Mouse (Mus musculus) B cell, adult 2 months (primary cell): ENCODE measurements around the gene Trpm1.

Experiments
- DNase-seq, 2 experiments: peaks; one replicate each; pipeline ENCODE4 v3.0.0; 2022

Trpm1 gene

DNA sequence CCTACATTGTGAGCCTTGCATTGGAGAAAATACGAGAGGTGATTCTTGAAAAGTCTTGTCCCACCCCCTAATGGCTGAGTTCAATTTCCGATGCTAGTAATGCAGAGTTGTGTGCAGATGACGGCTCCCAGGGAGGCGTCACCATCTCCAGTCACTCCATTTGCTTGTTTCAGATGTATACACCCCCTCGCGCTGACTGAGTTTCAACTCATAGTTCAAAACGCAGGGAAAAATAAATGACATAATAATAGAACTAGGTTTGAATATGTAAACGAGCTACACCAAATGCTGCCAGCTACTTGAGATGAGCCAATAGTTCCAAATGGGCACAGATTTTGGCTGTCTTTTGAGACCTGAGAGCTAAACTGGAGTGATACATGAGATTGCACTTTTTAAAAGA is 84.1 kb downstream of the Trpm1 start:
- DNase-seq, result no peak

DNA sequence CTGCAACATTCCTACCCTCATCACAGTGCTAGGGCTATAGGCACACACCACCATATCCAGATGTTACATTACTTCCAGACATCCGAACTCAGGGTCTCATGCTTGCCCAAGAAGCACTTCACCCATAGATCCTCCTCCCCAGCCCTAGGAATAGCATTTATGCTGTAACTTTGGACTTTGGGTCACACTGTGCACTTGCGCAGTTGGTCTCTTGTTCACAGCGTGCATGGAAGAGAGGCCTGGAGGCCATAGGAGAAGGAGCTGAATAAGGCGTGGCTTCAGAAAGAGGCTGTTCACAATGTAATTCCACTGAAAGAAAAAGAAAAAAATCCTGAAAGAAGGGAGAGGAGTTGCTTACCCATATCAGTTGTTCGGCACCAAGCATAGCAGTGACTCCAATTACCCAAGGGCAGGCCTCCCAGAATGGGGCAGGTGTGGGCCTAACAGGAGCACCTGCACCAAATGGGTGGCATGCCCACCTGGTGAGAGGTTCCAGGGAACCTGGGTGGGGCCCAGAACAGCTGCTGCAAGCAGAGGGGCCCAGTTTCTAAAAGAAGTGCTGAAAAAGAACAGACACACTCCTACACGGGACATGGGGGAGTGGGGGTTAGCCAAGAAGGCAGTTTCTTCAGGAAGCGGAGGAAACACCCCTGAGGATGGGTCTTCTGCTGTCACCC is 84.9 kb downstream of the Trpm1 start:
- DNase-seq, result no peak

DNA sequence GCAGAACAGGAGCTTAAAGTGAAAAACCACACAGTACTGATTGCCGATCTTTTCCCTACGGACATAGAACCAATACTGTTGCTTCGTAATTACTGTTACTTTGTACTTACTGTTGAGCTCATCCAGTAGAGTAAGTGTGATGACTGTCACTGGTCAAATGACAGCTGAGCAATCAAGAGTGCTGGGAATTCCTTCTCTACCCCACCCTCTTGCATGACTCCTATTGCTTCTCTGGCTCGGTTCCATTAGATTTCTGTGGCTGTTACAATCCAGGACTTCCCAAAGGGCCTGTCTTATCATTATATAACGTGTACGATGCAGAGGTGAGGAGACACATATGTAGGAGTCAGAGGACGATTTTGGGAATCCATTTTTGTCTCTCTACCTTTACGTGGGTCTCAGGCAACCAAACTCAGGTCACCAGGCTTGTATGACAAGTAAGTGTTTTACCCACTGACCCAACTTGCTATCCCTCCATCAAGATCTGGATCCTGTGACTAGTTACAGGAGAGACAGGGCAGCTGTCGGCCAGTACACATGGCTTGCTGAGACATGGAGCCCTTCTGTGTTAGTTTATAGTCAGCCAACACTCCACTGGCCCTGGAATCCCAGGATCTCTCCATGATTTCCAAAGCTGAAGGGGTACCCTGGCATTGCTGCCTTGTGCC is 85.6 kb downstream of the Trpm1 start:
- no peak for DNase-seq

DNA sequence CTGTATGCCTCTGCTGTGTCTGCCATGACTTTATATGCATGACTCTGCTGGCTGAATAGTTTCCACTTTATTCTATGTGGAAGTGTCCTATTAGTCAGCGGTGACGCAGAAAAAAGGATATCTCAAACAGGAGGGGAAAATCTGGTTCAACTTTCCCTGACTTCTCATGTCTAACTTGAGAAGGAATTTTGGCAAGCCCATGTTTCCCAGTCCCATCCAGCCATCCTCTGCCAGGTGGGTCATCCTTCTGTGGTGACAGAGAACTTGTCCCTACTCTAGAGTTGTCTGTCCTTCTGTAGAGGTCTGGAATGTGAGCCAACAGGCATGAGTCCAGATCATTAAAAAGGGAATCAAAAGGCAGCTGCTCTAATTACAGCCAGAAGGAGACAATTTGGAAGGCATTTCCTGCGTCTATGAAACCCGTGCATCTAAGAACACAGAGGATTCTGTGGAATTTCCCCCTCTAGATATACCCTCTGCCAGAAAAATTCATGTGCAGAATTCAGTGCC is 86.2 kb downstream of the Trpm1 start:
- DNase-seq, result no peak

DNA sequence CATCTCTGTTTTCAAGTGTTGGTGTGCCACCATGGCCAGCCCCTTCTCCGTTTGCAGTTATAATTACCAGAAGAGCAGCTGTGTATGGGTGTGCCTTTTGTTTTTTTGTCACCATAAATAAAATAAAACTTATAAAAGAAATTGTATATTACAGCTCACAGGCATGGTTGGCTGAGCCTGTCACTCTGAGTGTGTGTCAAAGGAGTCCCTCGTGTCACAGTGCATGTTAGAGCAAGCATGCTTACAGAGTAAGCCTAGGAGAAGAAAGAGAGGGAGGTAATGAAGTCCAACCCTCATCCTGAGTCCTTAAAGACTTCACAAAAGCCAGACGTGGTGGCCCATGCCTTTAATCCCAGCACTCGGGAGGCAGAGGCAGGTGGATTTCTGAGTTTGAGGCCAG is 88.8 kb downstream of the Trpm1 start:
- DNase-seq, result no peak

DNA sequence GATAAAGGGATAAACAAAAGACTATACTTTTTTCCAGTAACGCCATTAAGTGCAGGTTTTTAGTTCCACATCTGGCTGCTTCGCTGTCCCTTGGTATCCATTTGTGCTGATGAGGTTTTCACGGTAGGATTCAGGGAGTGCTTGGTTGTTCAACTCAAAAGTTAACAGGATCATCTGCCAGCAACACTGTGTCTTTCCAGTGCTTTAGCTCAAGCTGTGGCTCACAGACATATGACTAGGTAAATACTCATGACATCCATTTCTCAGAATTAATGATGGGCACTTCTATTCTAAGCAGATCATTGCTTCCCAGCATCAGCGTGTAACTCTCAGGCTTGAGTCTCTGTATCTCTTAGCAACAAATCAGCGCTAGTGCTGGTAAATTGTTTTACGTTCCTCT is 90.7 kb downstream of the Trpm1 start:
- DNase-seq, result no peak

DNA sequence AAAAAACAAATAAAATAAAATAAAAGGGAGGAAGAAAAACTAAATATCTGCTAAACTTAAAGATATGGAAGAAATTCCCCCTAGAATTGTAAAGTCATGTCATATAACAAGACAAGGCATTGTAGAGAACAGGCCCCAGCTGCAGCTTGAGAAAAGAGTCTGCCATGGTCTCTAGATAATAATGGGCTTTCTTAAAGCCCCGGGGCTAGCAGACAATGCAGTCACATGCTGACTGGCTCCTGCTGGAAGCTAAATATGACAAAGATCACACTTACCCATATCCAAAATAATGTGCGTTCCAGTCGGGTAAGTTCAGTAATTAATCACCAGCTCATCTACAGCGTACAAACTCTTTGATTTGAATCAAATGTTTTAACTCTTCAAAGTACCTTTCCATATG is 93.1 kb downstream of the Trpm1 start:
- no peak for DNase-seq

DNA sequence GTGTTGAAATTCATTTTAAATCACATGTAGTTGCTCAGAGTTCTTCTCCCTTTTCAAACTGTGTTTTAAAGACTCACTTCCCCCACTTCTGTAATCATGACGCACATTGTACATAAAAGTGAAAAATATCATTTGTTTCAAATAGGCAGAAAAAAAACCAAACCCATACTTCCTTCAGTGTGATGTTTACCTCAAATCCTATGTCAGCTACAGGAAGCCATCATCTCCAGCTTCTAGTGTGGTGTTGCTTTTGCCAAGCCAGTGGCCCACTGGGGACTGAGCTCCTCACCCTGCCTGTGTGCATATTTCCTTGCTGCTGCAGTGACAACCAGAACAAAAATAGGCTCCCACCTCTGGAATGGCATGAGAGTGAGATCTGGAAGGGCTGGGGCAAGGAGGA is 94.7 kb downstream of the Trpm1 start:
- no peak for DNase-seq

DNA sequence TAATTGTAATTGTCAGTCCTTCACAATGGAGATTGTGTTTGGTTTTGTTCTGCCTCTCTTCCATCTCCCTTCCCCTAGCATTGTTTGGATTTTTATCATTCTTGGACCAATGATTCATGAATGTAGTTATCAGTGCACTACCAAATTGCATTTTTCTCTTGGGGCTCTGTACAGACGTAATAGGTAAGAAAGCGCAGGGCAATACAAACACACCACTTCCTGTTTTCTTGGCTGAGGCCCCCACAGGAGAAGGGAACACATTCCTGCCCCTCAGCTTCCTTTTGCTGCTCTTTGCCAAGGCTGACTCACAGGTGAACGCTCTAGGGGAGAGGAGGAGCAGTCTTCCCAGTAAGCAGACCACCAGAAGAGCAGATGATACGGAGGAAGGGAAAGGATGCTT is 96.1 kb downstream of the Trpm1 start:
- no peak for DNase-seq

DNA sequence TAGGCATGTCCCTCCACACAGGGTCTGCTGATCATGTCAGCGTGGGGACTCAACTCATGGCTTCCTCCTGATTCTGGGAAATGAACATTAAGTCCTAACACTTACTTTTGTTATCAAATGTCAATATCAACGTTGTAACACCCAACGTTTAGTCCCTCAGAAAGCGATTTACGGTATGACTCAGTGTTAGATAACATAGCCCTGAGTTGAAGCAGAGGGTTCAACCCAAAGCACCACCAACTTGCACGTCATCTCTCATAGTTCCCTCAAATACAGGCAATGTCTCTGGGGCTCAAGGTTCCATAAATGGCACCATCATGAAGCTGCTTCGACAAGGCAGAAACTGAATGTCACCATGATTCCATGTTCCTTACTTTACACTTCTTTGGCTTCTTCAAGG is 96.8 kb downstream of the Trpm1 start:
- DNase-seq, result no peak

DNA sequence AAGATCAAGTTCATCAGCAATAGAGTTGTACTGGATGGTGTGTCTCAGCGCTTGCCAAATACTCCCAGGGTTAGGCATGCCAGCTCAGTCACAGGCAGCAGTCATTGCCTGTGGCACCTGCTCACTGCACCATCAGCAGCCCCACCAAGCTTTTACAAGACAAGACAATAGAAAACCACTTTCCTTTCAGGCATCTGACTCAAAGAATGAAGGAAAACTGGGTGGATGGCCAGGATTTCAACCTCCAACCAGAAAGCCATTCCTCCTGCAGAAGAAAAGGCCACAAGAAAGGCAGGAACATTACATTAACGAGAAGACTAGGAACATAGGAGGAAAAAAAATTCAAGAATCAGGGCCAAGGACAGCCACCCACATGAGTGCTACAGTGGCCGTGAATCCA is 100.1 kb downstream of the Trpm1 start:
- no peak for DNase-seq

DNA sequence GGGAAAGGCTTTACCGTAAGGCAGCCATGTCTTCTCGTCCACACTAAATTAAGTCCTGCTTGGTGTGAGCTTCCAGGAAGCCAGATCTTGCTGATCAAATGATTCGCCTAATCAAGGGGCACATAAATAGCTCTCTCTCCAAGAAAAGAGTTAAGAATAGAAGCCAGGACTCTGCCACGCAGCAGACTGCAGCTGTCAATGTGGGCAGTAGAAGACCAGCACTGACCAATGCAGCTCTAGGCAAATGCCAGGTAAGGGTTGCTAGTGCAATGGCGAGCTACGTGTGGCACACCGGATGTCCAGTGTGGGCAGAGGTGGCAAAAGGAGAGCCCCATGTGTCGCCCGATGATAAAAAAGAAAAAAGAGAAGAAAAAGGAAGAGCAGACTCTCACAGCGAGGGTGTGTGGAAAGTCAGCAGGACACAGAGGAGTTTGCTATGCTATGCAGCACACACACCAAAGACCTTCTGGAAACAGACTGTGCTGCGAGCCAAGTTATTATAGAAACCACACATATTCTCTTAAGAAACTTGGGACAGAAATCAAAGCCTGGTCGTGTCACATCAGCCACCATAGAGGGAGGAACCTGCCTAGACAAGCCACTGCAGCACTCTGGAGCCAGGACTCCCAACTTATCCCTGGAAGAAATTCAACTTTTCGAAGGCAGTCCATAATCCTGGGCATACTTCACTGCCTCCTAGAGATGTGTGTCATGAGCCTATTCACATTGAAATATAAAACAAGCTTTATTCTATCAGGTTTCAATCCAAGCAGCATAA is 112.1 kb downstream of the Trpm1 start:
- no peak for DNase-seq

DNA sequence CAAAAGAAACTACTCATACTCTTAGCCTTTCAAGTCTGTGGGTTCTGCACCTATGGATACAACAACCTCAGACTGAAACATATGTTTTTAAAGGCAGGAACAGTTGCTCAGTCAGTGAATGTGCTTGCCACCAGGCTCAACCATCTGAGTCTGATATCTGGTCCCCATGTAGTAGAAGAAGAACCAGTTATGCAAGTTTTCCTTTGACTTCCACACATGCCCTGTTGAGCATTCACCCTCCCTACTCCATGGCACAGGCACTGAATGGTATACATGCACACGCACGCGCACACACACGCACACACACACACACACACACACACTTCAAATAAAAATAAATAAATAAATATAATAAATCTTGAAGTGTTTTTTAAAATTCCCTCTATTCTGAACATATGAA is 113.0 kb downstream of the Trpm1 start:
- DNase-seq, result no peak

DNA sequence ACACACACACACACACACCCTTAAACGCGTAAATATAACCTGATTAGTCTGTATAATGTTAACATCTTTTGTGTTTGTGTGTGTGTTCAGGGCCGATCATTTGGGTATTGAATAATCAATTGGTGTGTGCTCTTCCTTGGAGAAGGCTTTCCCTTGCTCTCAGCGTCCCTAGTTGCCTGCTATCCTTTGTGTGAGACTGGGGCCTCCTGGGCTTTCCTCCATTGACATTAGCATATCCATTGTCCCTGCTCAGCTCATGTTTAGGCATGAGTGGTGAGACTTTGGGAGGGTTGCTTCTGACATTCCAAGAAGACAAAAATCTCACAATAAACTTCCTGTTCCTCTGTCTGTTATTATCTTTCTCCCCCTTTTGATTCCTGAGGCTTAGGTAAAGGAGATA is 118.3 kb downstream of the Trpm1 start:
- DNase-seq, result no peak

DNA sequence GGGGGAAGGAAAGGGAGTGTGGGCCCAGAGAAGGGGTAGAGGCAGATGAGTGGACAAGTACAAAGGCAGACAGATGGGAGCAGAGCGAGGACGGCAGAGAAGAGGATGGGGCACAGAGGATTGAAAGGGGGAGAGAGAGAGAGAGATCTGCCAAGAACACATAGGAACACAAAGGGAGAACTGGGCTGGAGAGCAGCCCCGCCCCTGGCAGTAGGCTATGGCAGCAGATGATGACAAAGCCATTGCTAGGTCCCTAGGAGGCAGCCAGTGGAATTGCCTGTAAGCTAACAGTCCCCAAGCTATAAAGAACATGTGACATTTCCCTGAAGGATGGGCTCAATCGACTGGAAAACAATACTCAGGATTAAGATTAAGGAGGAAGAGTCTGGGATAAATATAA is 121.9 kb downstream of the Trpm1 start:
- DNase-seq, result no peak

DNA sequence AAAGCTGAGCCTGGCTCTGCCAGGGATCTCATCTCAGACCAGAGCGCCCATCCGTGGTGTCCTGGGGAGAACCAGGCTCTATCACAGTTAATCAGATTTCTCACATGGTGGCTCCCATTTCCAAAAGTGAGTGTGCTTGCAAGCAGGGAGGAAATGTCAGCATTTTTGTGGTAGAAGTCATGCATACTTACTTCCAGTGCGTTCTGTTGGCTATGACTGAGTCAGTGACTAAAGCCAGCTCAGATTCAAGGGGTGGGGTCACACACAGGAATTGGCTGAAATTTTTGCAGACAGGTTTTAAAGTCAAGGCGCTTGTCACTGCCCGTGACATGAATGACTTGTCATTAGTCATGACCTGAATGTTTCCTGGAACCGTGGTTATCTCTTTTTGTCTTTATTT is 123.3 kb downstream of the Trpm1 start:
- DNase-seq, result no peak

DNA sequence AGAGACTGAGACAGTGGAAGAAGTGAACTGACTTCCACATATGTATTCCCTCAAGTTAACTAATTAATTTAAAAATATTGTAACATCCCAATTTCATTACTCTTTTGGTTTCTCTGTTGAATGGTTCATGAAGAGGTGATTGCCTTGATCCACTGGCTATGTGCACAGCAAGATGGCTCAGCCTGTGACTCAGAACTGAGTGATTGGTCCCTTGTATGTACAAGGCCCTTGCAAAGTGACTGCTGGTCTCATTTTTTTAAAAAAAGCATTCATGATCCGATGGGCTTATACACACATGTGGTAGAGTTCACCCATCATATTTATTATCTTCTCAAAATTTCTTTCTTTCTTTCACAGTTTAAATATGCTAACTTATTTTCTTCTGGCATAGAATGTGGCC is 124.9 kb downstream of the Trpm1 start:
- DNase-seq, result no peak

DNA sequence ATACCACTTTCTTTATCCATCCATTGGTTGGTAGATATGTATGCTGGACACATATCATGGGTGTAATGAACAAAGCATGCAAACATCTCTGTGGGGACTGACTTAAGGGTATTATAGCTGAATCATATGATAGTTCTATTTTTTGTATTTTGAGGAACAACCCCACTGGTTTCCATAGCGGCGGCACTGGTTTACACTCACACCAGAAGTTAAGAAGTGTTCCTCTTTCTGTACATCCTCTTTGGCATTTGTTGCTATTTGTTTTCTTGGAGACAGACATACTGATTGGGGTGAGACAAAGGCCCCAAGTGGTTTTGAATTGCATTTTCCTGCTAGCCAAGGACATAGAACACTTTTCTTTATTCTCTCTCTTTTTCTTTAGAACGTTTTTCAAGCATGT is 125.9 kb downstream of the Trpm1 start:
- peak in 1 of 2 experiments; percentile 28 for DNase-seq

DNA sequence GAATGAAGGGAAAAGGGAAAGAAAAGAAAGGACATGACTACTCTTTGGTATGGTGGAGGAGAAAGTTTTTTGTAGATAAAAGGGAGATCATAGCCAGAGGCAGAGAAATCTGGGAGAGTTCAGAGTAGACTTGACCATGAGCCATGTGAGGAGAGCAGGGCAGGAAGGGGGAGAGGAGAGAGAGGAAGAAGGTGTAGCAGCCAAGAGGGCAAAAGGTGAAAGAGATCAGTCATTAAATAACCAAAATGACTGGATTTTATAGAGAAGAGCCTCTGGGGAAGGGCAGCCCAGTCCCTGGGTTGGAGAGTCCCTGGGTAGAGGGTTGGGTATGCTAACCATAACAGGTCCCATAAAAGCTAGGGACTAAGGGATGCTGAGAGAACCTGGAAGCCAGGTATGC is 132.9 kb downstream of the Trpm1 start:
- DNase-seq, result no peak

DNA sequence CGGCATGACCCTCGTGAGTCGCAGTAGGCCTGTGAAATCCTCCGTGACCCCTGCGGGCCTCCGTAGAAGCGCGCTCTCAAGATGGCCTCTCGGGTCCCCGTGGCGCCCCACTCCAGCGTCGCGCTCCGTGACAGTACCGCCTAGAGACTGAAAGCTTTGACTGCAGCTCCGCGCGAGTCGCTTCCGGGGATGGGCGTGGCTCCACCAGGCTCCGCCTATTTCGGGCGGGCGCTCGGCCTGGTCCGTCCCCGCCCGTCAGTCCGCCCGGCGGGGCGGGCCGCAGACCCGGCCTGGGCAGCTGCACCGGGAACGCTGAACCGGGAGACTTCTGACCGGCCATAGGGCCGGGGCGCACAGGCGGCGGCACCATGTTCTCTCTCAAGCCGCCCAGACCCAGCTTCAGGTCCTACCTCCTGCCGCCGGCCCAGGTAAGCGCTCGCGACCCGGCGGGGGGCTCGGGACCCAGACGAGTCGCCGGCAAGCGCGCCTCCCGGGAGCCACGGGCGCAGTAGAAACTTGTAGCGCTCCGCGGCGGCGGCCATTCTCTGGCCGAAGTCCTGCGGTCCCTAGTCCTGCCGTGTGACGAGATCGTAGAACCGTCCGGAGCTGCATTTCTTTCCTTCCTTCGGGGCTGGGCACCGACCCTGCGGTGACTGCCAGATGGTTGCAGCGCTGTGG is 133.9 kb downstream of the Trpm1 start, which contains the start of gene Mtmr10:
Mtmr10 (plus strand) TSS at position 240 of the 678 bp plus-strand sequence.
- peak; percentile 99 for DNase-seq

DNA sequence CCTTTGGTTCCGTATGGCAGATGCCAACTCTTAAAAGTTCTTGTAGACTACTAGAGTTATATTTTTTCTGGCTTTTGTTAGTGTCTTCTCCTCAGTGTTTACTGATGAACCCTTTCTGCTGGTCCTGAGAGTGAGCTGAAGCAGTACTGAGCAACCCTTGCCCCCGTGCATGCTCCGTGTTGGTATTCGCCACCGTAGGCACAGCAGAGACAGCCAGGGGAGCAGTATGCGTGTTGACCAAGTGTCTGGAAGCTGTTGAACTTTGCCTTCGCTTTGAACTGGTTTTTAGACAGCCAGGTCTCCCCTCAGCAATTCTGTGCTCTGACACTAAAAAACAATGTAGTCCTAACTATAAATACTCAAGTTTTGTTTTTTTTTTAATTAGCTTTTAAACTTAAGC is 135.8 kb downstream of the Trpm1 start:
- DNase-seq, result no peak

DNA sequence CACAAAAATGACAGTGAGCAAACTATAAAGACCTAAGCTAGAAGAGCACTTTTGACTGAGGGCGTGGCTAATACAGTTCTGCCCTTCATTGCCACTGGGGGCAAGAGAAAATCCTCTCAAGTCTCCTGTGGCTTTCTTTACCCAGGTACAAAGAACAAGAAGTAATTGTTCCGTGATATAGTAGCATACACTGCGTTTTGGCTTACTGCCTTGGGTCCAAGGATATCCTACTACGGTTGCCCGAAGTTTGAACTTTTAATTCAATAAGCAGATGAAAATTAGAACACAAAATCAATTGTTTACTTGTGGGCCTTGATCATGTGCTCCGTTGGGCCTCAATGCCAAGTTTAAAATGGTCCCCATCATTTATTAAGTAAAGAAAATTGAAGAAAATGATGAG is 136.8 kb downstream of the Trpm1 start:
- no peak for DNase-seq

DNA sequence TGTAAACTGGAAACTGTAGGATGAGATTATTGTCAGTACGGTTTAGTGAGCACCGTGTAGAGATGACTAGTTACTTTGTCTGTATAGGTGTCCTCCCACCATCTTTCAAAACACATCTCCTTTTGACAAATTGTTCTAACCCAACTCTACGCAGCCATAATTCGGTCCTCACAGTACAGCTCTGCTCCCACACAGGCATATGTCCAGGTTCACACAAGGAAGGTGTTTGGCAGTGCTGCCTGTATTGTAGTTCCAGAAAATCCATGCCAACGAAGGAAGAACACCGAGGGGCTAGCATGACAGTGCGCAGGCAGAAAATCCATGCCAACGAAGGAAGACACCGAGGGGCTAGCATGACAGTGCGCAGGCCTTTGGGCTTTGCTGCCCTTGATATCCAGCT is 138.1 kb downstream of the Trpm1 start:
- no peak for DNase-seq
